Mouse (Mus musculus) urinary bladder, postnatal 25 days (tissue): ENCODE measurements around the gene Cpped1.

ENCODE experiments used
- DNase-seq: peaks from one replicate; pipeline ENCODE4 v3.0.0; 2022; ENCODE audit warnings: low spot score

Gene Cpped1

GRCm38 (mm10) chr16:11909035-11909591, at the start of gene Cpped1:
Gene Cpped1, minus strand, starts transcription at chr16:11909445.
- peak; percentile 84 for DNase-seq

GRCm38 (mm10) chr16:11940477-11940876, 31.2 kb upstream of the Cpped1 start:
- peak; percentile 42 for DNase-seq

- DNase-seq, result no peak
These were observed 1.6 kb upstream of the Cpped1 start for GRCm38 (mm10) chr16:11910801-11911200.

- DNase-seq, result no peak
These were observed 572 bp upstream of the Cpped1 start for GRCm38 (mm10) chr16:11909817-11910216.

- DNase-seq, result no peak
These were observed 707 bp downstream of the Cpped1 start for GRCm38 (mm10) chr16:11908461-11909014.

DNA sequence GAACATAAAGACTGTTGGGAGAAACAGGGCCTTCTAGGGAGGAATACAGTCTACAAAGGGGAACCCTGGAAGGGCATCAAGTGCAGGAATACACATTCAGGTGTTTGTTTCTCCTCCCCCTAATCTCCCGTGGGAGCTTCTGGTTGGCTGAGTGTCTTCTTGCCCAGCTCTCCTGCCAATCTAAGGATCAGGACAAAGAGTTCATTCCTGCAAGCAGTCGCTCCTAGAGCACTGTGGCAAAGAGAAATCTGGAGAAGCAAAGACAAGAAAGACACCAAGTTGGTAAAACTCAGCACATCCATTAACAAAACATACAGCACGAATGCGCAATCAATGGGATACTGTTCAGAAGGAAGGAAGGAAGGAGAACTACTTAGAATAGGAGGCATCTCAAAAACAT, 1.4 kb downstream of the Cpped1 start:
- DNase-seq, result no peak

- no peak for DNase-seq
These were observed 2.3 kb downstream of the Cpped1 start for GRCm38 (mm10) chr16:11906906-11907305.

- no peak for DNase-seq
These were observed 4.0 kb downstream of the Cpped1 start for GRCm38 (mm10) chr16:11905216-11905615.

- DNase-seq, result no peak
These were observed 7.2 kb downstream of the Cpped1 start for GRCm38 (mm10) chr16:11902007-11902406.

- no peak for DNase-seq
These were observed 8.9 kb downstream of the Cpped1 start for GRCm38 (mm10) chr16:11900341-11900740.

- no peak for DNase-seq
These were observed 12.8 kb downstream of the Cpped1 start for GRCm38 (mm10) chr16:11896411-11896810.

- DNase-seq, result no peak
These were observed 14.4 kb downstream of the Cpped1 start for GRCm38 (mm10) chr16:11894877-11895276.

DNA sequence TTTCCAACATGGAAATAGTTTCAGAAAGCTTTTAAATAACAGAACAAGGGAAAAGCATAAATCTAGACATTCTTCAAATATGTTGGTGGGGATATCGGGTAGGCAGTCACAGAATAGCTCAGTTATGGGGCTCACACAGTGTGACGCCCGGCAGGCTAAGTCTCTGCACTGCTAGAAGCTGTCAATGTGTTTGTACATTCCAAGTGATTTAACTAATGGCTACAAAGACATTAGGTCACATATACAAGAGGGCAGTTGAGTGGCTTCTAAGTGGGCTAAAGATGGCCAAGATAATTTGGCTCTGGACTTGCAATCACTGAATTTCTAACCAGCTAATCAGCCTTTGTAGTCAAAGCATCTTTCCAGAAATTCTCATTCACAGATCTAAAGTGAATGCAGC, 19.1 kb downstream of the Cpped1 start:
- no peak for DNase-seq

- no peak for DNase-seq
These were observed 19.5 kb downstream of the Cpped1 start for GRCm38 (mm10) chr16:11889741-11890140.

GRCm38 (mm10) chr16:11881795-11882194, 27.4 kb downstream of the Cpped1 start:
- DNase-seq, result no peak

- DNase-seq, result no peak
These were observed 28.8 kb downstream of the Cpped1 start for GRCm38 (mm10) chr16:11880461-11880860.

- DNase-seq, result no peak
These were observed 30.0 kb downstream of the Cpped1 start for GRCm38 (mm10) chr16:11879196-11879595.

DNA sequence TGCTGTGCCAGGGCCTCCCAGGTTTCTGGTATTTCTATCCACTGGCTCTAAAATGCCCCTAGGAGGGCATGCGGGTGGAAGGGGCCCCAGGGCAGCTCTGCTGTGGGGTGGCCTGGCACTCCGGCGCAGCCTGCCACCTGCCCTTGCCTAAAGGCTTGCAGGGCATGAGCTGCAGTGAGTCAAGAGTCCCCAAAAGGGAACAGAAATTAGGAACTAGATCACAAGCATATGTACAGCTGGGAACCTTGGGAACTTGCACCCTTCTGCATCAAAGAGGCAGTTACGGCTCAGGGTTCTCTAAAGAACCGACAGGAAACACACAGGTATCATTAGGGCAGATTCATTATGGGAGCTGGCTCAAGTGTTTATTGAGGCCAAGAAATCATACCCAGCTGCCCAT, 34.0 kb downstream of the Cpped1 start:
- no peak for DNase-seq

- no peak for DNase-seq
These were observed 36.0 kb downstream of the Cpped1 start for GRCm38 (mm10) chr16:11873292-11873691.

GRCm38 (mm10) chr16:11868486-11868885, 40.8 kb downstream of the Cpped1 start:
- peak; percentile 15 for DNase-seq

GRCm38 (mm10) chr16:11852716-11853605, 56.3 kb downstream of the Cpped1 start:
- no peak for DNase-seq

DNA sequence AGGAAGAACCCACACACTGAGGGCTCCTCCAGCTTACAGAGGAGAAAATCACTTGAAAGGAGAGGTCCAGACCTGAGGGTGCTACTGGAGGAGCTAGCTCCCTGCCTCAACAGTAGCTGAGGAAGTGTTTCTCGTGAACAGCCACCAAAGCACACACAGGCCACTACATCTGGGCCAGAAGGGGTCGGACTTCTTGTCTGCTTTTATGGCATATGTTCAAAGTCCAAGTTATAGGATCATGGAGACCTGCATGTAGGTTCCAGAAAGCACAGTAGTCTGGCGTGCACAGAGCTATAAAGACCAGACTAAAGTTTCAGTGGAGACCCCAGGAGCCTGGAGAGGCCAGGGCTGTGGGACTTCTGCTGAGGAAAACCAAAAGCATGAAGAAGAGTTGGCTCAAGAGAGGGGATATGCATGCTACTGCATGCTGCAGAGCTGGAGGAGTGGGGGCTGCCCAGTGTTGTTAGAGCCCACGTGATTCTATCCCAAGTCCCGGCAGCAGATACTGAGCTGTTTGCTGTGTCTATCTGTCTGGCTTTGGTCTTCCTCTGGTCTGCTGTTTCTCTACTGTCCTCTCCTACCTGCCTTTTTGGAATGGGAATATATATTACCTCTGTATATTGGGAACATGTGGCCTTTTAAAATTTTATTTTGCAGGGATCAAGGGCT, 60.1 kb downstream of the Cpped1 start:
- DNase-seq, result no peak

GRCm38 (mm10) chr16:11845309-11845708, 63.9 kb downstream of the Cpped1 start:
- no peak for DNase-seq
